Mouse (Mus musculus) neural tube, embryonic 10.5 days (tissue): ENCODE measurements around the gene Akap3.

Experiments used
- DNase-seq: peaks from one replicate; pipeline ENCODE4 v3.0.0-alpha.2; 2017; ENCODE audit warnings: low spot score; ENCODE audit errors: extremely low spot score

Akap3 gene

GRCm38 (mm10) chr6:126852881-126853280 is at the start of gene Akap3:
Gene Akap3, plus strand, starts transcription at chr6:126853098.
- DNase-seq: no peak

- DNase-seq: no peak
These were observed 46.1 kb upstream of the Akap3 start for GRCm38 (mm10) chr6:126806783-126807182.

- no peak for DNase-seq
These were observed 44.8 kb upstream of the Akap3 start for GRCm38 (mm10) chr6:126808134-126808533.

GRCm38 (mm10) chr6:126808561-126808960 is 44.3 kb upstream of the Akap3 start:
- no peak for DNase-seq

GRCm38 (mm10) chr6:126811481-126811880 is 41.4 kb upstream of the Akap3 start:
- no peak for DNase-seq

- no peak for DNase-seq
These were observed 37.6 kb upstream of the Akap3 start for GRCm38 (mm10) chr6:126815206-126815750.

- no peak for DNase-seq
These were observed 36.6 kb upstream of the Akap3 start for GRCm38 (mm10) chr6:126816338-126816737.

- DNase-seq: no peak
These were observed 29.8 kb upstream of the Akap3 start for GRCm38 (mm10) chr6:126823087-126823486.

GRCm38 (mm10) chr6:126836628-126837027 is 16.3 kb upstream of the Akap3 start:
- DNase-seq: no peak

GRCm38 (mm10) chr6:126848712-126849704 is 3.9 kb upstream of the Akap3 start, which contains the start of gene Ndufa9:
Gene Ndufa9, minus strand, starts transcription at chr6:126849136.
- peak; percentile 94 for DNase-seq

GRCm38 (mm10) chr6:126877118-126877517 is 24.2 kb downstream of the Akap3 start:
- DNase-seq: no peak

- DNase-seq: no peak
These were observed 54.5 kb downstream of the Akap3 start for GRCm38 (mm10) chr6:126907378-126907777.

- DNase-seq: no peak
These were observed 55.0 kb downstream of the Akap3 start for GRCm38 (mm10) chr6:126907876-126908275.

GRCm38 (mm10) chr6:126910727-126911126 is 57.8 kb downstream of the Akap3 start:
- DNase-seq: no peak

GRCm38 (mm10) chr6:126914928-126915327 is 62.0 kb downstream of the Akap3 start:
- no peak for DNase-seq

- peak; percentile 29 for DNase-seq
These were observed 68.4 kb downstream of the Akap3 start, which contains the start of gene Dyrk4 for GRCm38 (mm10) chr6:126921111-126921881. Gene Dyrk4, minus strand, starts transcription at chr6:126921839.
